19 mouse cellular contexts compared by ENCODE assay signal in the genomic region with DNA sequence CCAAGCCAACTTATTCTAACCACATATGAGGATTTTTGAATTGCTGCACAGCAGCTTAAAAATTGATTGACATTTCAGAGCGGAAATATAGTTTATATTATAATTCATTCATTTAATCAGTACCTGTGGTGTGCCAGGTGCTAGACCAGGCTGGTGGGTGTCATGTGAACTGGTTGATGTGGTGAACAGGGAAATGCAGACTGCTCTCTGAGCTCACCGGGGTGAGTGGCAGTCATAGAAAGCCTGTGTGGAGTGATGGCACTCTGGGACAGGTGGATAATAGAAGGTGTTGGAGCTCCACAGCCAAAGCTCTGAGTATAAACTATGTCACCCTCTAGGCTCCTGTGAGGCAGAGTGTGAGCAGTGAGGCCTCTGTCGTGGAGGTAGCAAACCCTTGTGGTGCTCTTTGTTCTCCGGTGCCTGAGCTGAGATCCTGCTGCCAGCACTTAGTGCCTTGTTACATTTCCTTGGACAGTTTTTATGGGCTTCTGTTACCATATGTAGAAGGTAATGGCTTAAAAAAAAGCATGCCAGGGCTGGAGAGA.
DNase-seq lines count a peak whose midpoint lies in the region; ATAC-seq and TF ChIP-seq lines count a peak whose summit lies in the region.
"Had no signal": no experiment of that assay in that cellular context is flagged by ENCODE, and none has a peak within 500 bp of the region (broad histone marks: within the 10 kb centered on the region; RNA-seq: fewer than 3 reads in every experiment).

No protein-coding gene starts in this region.

- WGBS in hindbrain, embryonic 13.5 days = 77% methylated on average over 4 of the region's 4 CpGs
- WGBS in hindbrain, postnatal 0 days = 60% methylated on average over 4 of the region's 4 CpGs
- 25% methylated on average over 4 of the region's 4 CpGs for WGBS in thymus, adult 2 months
- WGBS in forebrain, embryonic 16.5 days = 46% methylated on average over 4 of the region's 4 CpGs

- TF ChIP-seq CTCF in hindbrain, postnatal 0 days (IDR thresholded peaks at IDR 0.05; ENCODE audit: low read depth) = no peak
- TF ChIP-seq CTCF in thymus, adult 2 months (IDR thresholded peaks at IDR 0.05; ENCODE audit: borderline replicate concordance, control insufficient read depth, extremely low read depth, insufficient read depth, low read length, poor library complexity) = no peak

- H3K27ac ChIP-seq in hindbrain, embryonic 13.5 days = peak overlapping the region; percentile 26; the same call in 1 of the 2 replicates
- no peak overlapping the region for H3K27ac ChIP-seq in hindbrain, postnatal 0 days
- H3K27ac ChIP-seq in thymus, adult 2 months (ENCODE audit: control insufficient read depth, insufficient read depth, low read length) = no peak overlapping the region
- H3K27ac ChIP-seq in forebrain, embryonic 16.5 days (ENCODE audit: low read length) = peak overlapping the region; percentile 67
- H3K27ac ChIP-seq: embryonic facial prominence, embryonic 12.5 days had no signal

- H3K4me2 ChIP-seq in hindbrain, embryonic 13.5 days = no peak overlapping the region
- H3K4me2 ChIP-seq in hindbrain, postnatal 0 days (ENCODE audit: low read depth, low read length) = no peak overlapping the region
- no peak overlapping the region for H3K4me2 ChIP-seq in forebrain, embryonic 16.5 days (ENCODE audit: low read length)
- H3K4me2 ChIP-seq: embryonic facial prominence, embryonic 12.5 days; liver, embryonic 11.5 days had no signal

- no peak for TF ChIP-seq POLR2A in thymus, adult 2 months (IDR thresholded peaks at IDR 0.05; ENCODE audit: control insufficient read depth, extremely low read depth, insufficient read depth, low read length, poor library complexity)

- no peak for ATAC-seq in hindbrain, embryonic 13.5 days (ENCODE audit: low FRiP score)
- ATAC-seq in hindbrain, postnatal 0 days = no peak
- ATAC-seq in forebrain, embryonic 16.5 days = peak; percentile 71
- ATAC-seq: activated CD4-positive, CD25-positive, alpha-beta regulatory T cell, adult 4 months; Patski had no signal

- no peak for DNase-seq in hindbrain, postnatal 0 days (ENCODE audit: low spot score)
- DNase-seq in thymus, adult 2 months = peak; percentile 11
- DNase-seq in thymus, postnatal 14 days = no peak
- DNase-seq in naive thymus-derived CD4-positive, alpha-beta T cell, adult 2 months (ENCODE audit: low read depth) = peak; percentile 13
- no peak for DNase-seq in heart, postnatal 14 days
- DNase-seq: adrenal gland, postnatal 14 days; cerebellum, adult 9-11 months; gastrocnemius, postnatal 25 days; kidney, adult 18-20 months; left cerebral cortex, postnatal 4 days; lung, adult 18-20 months; lung, postnatal 4 days; right cerebral cortex, postnatal 25 days had no signal

- H3K36me3 ChIP-seq in hindbrain, embryonic 13.5 days = no peaks in the 10 kb centered on the region
- H3K36me3 ChIP-seq in hindbrain, postnatal 0 days (ENCODE audit: insufficient read depth, low read length) = no peaks in the 10 kb centered on the region
- H3K36me3 ChIP-seq in thymus, adult 2 months (ENCODE audit: control insufficient read depth, insufficient read depth, low read length) = no peaks in the 10 kb centered on the region
- no peaks in the 10 kb centered on the region for H3K36me3 ChIP-seq in forebrain, embryonic 16.5 days (ENCODE audit: control insufficient read depth, insufficient read depth)
- H3K36me3 ChIP-seq: embryonic facial prominence, embryonic 12.5 days had no signal

- H3K27me3 ChIP-seq in hindbrain, embryonic 13.5 days = no peaks in the 10 kb centered on the region
- H3K27me3 ChIP-seq in hindbrain, postnatal 0 days (ENCODE audit: insufficient read depth, low read length) = no peaks in the 10 kb centered on the region
- H3K27me3 ChIP-seq in thymus, adult 2 months (ENCODE audit: control insufficient read depth, insufficient read depth, low read length) = no peaks in the 10 kb centered on the region
- H3K27me3 ChIP-seq in forebrain, embryonic 16.5 days (replicated peaks; ENCODE audit: control insufficient read depth, insufficient read depth, low read length) = no peaks in the 10 kb centered on the region
- H3K27me3 ChIP-seq: embryonic facial prominence, embryonic 12.5 days; Patski had no signal

- intact Hi-C loops in heart, postnatal 14 days (cut with DNase I) = no loop called here

- no peaks in the 10 kb centered on the region for H3K9me3 ChIP-seq in hindbrain, embryonic 13.5 days
- no peaks in the 10 kb centered on the region for H3K9me3 ChIP-seq in hindbrain, postnatal 0 days (ENCODE audit: low read length)
- no peaks in the 10 kb centered on the region for H3K9me3 ChIP-seq in forebrain, embryonic 16.5 days (ENCODE audit: control insufficient read depth, low read length)
- H3K9me3 ChIP-seq: embryonic facial prominence, embryonic 12.5 days had no signal

- H3K4me1 ChIP-seq in hindbrain, embryonic 13.5 days (replicated peaks) = peaks cover 25% of the 10 kb centered on the region
- peaks cover 7% of the 10 kb centered on the region for H3K4me1 ChIP-seq in hindbrain, postnatal 0 days (ENCODE audit: insufficient read depth, low read length)
- peaks cover 4% of the 10 kb centered on the region for H3K4me1 ChIP-seq in thymus, adult 2 months (replicated peaks; ENCODE audit: control insufficient read depth, insufficient read depth, low read length)
- H3K4me1 ChIP-seq in forebrain, embryonic 16.5 days (replicated peaks; ENCODE audit: control insufficient read depth, insufficient read depth, low read length) = peaks cover 17% of the 10 kb centered on the region

- H3K4me3 ChIP-seq in hindbrain, embryonic 13.5 days = no peak overlapping the region
- no peak overlapping the region for H3K4me3 ChIP-seq in hindbrain, postnatal 0 days (ENCODE audit: low read length)
- no peak overlapping the region for H3K4me3 ChIP-seq in thymus, adult 2 months (ENCODE audit: control insufficient read depth, insufficient read depth, low read length)
- no peak overlapping the region for H3K4me3 ChIP-seq in forebrain, embryonic 16.5 days (replicated peaks; ENCODE audit: low read length)
- H3K4me3 ChIP-seq: embryonic facial prominence, embryonic 12.5 days had no signal

- no peak overlapping the region for H3K9ac ChIP-seq in hindbrain, embryonic 13.5 days
- no peak overlapping the region for H3K9ac ChIP-seq in hindbrain, postnatal 0 days (replicated peaks; ENCODE audit: low read length)
- H3K9ac ChIP-seq in forebrain, embryonic 16.5 days (replicated peaks; ENCODE audit: low read depth, low read length) = no peak overlapping the region
- H3K9ac ChIP-seq: embryonic facial prominence, embryonic 12.5 days had no signal

Comparison
In these comparisons a context has a peak if more than half of its experiments do, and no peak if none do; other contexts are left out.
1. H3K27ac ChIP-seq: peak in hindbrain, embryonic 13.5 days (single experiment) and forebrain, embryonic 16.5 days (single experiment); none in hindbrain, postnatal 0 days (single experiment) and thymus, adult 2 months (single experiment).
2. DNase-seq: peak in thymus, adult 2 months (single experiment) and naive thymus-derived CD4-positive, alpha-beta T cell, adult 2 months (single experiment); none in hindbrain, postnatal 0 days (single experiment), thymus, postnatal 14 days (single experiment) and heart, postnatal 14 days (0 of 2).